Mouse (Mus musculus) liver, postnatal 0 days (tissue): ENCODE measurements around the gene Wdr82.

ENCODE experiments used
- CTCF ChIP-seq: sonication (generic); IDR thresholded peaks from 2 replicates; pipeline ENCODE4 v1.5.1; 2016; ENCODE audit warnings: antibody characterized with exemption, low read depth
- EP300 ChIP-seq: IDR thresholded peaks from 2 replicates; pipeline ENCODE4 v1.6.1; 2016; ENCODE audit warnings: antibody characterized with exemption, low read depth, mild to moderate bottlenecking

- TF ChIP-seq CTCF = no peak
- no peak for TF ChIP-seq EP300
Observed at GRCm38 (mm10) chr9:106176769-106177168, 6.0 kb downstream of the Wdr82 start.
